In the genomic region with DNA sequence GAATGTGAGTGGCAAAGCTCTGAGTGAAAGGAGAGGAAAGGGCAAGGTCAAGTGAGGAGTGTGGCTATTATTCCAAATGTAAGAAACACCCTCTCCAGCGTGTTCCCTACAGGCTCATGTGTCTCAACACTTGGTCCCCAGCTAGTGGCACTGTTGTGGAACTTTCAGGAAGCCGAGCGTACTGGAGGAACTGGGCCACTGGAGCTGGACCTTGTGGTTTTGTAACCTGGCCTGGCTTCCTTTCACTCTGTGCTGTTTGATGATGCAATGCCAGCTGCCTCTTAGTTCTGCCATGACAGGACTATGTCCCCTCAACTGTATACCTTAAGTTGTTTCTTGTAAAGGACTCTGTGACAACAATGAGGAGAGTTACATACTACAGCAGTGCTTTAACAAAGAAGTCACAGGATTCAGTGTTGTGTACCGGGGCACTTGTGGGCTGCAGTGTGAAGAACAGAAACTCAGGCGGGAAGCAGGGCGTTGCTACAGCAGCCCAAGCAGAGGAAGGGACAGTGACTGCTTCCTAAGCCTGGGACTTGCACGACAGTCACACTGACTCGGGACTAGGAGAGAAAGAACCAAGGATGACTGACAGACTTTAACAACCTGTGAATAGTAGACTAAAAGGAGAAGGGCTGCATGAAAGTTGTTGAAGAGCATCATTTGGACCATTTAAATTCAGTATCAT, we compare ENCODE assay signal across 11 mouse cellular contexts.
A peak's percentile ranks its signal among the peaks of the same experiment; 100 is the strongest.
DNase-seq lines count a peak whose midpoint lies in the region; ATAC-seq and TF ChIP-seq lines count a peak whose summit lies in the region.
"Had no signal": no experiment of that assay in that cellular context is flagged by ENCODE, and none has a peak within 500 bp of the region (broad histone marks: within the 10 kb centered on the region; RNA-seq: fewer than 3 reads in every experiment).

No protein-coding gene starts in this region.

- H3K36me3 ChIP-seq in lung, embryonic 16.5 days (ENCODE audit: control insufficient read depth, insufficient read depth, low read length) = no peaks in the 10 kb centered on the region; the same call in 1 of the 2 replicates
- H3K36me3 ChIP-seq in stomach, postnatal 0 days (ENCODE audit: control insufficient read depth, insufficient read depth, low read length) = no peaks in the 10 kb centered on the region
- peaks cover 3% of the 10 kb centered on the region; the same call in 1 of the 2 replicates for H3K36me3 ChIP-seq in kidney, embryonic 14.5 days (ENCODE audit: control insufficient read depth, insufficient read depth, low read length)

- no peak overlapping the region for H3K27ac ChIP-seq in lung, embryonic 16.5 days (ENCODE audit: low read length)
- H3K27ac ChIP-seq in stomach, postnatal 0 days (replicated peaks) = no peak overlapping the region
- H3K27ac ChIP-seq in kidney, embryonic 14.5 days (ENCODE audit: low read depth, low read length) = no peak overlapping the region
- H3K27ac ChIP-seq: heart, embryonic 10.5 days had no signal

- no peaks in the 10 kb centered on the region; the same call in 1 of the 2 replicates for H3K4me1 ChIP-seq in lung, embryonic 16.5 days (replicated peaks; ENCODE audit: control insufficient read depth, insufficient read depth, low read length)
- H3K4me1 ChIP-seq in stomach, postnatal 0 days (replicated peaks; ENCODE audit: control insufficient read depth, insufficient read depth) = no peaks in the 10 kb centered on the region
- H3K4me1 ChIP-seq in kidney, embryonic 14.5 days (ENCODE audit: control insufficient read depth, insufficient read depth, low read length) = no peaks in the 10 kb centered on the region

- 71% methylated on average over 8 of the region's 8 CpGs for WGBS in lung, embryonic 16.5 days
- WGBS in stomach, postnatal 0 days = 81% methylated on average over 8 of the region's 8 CpGs
- WGBS in kidney, embryonic 14.5 days = 78% methylated on average over 8 of the region's 8 CpGs

- ATAC-seq in lung, embryonic 16.5 days (ENCODE audit: low read depth) = peak; percentile 43; the same call in 1 of the 2 replicates
- ATAC-seq in stomach, postnatal 0 days (ENCODE audit: low FRiP score, low TSS enrichment) = 0 out of 2 replicates have a peak, but pooled peaks have one; percentile 39
- ATAC-seq in kidney, embryonic 14.5 days (ENCODE audit: low FRiP score, low TSS enrichment) = no peak

- peak; percentile 43 for DNase-seq in adrenal gland, adult 2 months
- no peak for DNase-seq in adrenal gland, postnatal 4 days (ENCODE audit: low spot score in 2 of 2)
- peak; percentile 58 to 70 for DNase-seq in lung, adult 18-20 months
- DNase-seq in lung, postnatal 14 days = no peak
- no peak for DNase-seq in stomach, postnatal 0 days (ENCODE audit: low spot score)
- DNase-seq in layer of hippocampus, adult 9-11 months = no peak
- DNase-seq: cerebellum, adult 2 months had no signal

- no peak overlapping the region for H3K4me2 ChIP-seq in lung, embryonic 16.5 days (ENCODE audit: low read depth, low read length)
- H3K4me2 ChIP-seq in stomach, postnatal 0 days (replicated peaks; ENCODE audit: low read depth) = no peak overlapping the region
- H3K4me2 ChIP-seq in kidney, embryonic 14.5 days (replicated peaks; ENCODE audit: low read depth, low read length) = no peak overlapping the region

- no peak overlapping the region for H3K9ac ChIP-seq in lung, embryonic 16.5 days (ENCODE audit: low read length)
- no peak overlapping the region for H3K9ac ChIP-seq in stomach, postnatal 0 days (ENCODE audit: low read length)
- no peak overlapping the region for H3K9ac ChIP-seq in kidney, embryonic 14.5 days (ENCODE audit: low read depth, low read length)

- H3K4me3 ChIP-seq in lung, embryonic 16.5 days (ENCODE audit: low read length) = no peak overlapping the region
- no peak overlapping the region for H3K4me3 ChIP-seq in stomach, postnatal 0 days (ENCODE audit: low read depth, low read length)
- H3K4me3 ChIP-seq in kidney, embryonic 14.5 days (ENCODE audit: low read length) = no peak overlapping the region
- H3K4me3 ChIP-seq: erythroblast, embryonic 14.5 days; heart, embryonic 10.5 days had no signal

- TF ChIP-seq CTCF in stomach, postnatal 0 days (IDR thresholded peaks at IDR 0.05; ENCODE audit: low read depth) = peak; percentile 34; the same call in 1 of the 2 replicates

- no peak for TF ChIP-seq EP300 in stomach, postnatal 0 days (optimal IDR thresholded peaks at IDR 0.05)

- H3K27me3 ChIP-seq in lung, embryonic 16.5 days (ENCODE audit: control insufficient read depth, insufficient read depth, low read depth, low read length) = no peaks in the 10 kb centered on the region
- no peaks in the 10 kb centered on the region for H3K27me3 ChIP-seq in stomach, postnatal 0 days (ENCODE audit: control insufficient read depth, insufficient read depth, low read length)
- no peaks in the 10 kb centered on the region for H3K27me3 ChIP-seq in kidney, embryonic 14.5 days (ENCODE audit: control insufficient read depth, insufficient read depth, low read length)

- no peaks in the 10 kb centered on the region for H3K9me3 ChIP-seq in lung, embryonic 16.5 days (ENCODE audit: control insufficient read depth, low read length)
- H3K9me3 ChIP-seq in stomach, postnatal 0 days (ENCODE audit: control insufficient read depth, low read length) = no peaks in the 10 kb centered on the region
- H3K9me3 ChIP-seq in kidney, embryonic 14.5 days (ENCODE audit: control insufficient read depth, low read length) = no peaks in the 10 kb centered on the region
- H3K9me3 ChIP-seq: heart, embryonic 10.5 days had no signal

Comparison
In these comparisons a context has a peak if more than half of its experiments do, and no peak if none do; other contexts are left out.
1. DNase-seq: peak in adrenal gland, adult 2 months (single experiment) and lung, adult 18-20 months (2 of 2); none in adrenal gland, postnatal 4 days (0 of 2), lung, postnatal 14 days (single experiment), stomach, postnatal 0 days (single experiment) and layer of hippocampus, adult 9-11 months (single experiment).